Mouse (Mus musculus) stomach, embryonic 16.5 days (tissue): Measurements from ENCODE around the gene Cdc42bpa. TPM values are rescaled to one million over a fixed set of nuclear protein-coding genes. Genes with fewer than 3 reads are reported as not detected.

Source experiments
- ATAC-seq: fragments of 200-750 bp; cut with Nextera tagmentation; 2 replicates; pipeline ENCODE4 v1.8.0; 2017; ENCODE audit warnings: moderate number of reproducible peaks, moderate TSS enrichment; ENCODE audit not compliant: insufficient read depth, low FRiP score
- H3K27ac ChIP-seq: fragments of 300-500 bp; sonication (generic); 2 replicates; pipeline ENCODE4 v1.5.1; 2014; ENCODE audit warnings: low read length
- H3K27me3 ChIP-seq: fragments of 300-500 bp; sonication (generic); 2 replicates; pipeline ENCODE4 v1.6.1; 2014; ENCODE audit warnings: low read length, control low read depth, mixed read lengths; ENCODE audit not compliant: control insufficient read depth, insufficient read depth
- H3K36me3 ChIP-seq: fragments of 300-500 bp; sonication (generic); 2 replicates; pipeline ENCODE4 v1.6.1; 2014; ENCODE audit warnings: low read length; ENCODE audit not compliant: control insufficient read depth, insufficient read depth
- H3K4me1 ChIP-seq: fragments of 300-500 bp; sonication (generic); 2 replicates; pipeline ENCODE4 v1.6.1; 2014; ENCODE audit warnings: low read length, control low read depth, mixed read lengths; ENCODE audit not compliant: control insufficient read depth, insufficient read depth
- H3K4me2 ChIP-seq: fragments of 300-500 bp; sonication (generic); 2 replicates; pipeline ENCODE4 v1.6.1; 2014; ENCODE audit warnings: low read depth, low read length, mixed read lengths
- H3K4me3 ChIP-seq: fragments of 300-500 bp; sonication (generic); replicated peaks from 2 replicates; pipeline ENCODE4 v1.5.1; 2014; ENCODE audit warnings: mild to moderate bottlenecking, low read length
- H3K9ac ChIP-seq: fragments of 300-500 bp; sonication (generic); 2 replicates; pipeline ENCODE4 v1.6.1; 2014; ENCODE audit warnings: low read length
- H3K9me3 ChIP-seq: fragments of 300-500 bp; sonication (generic); replicated peaks from 2 replicates; pipeline ENCODE4 v1.6.1; 2016; ENCODE audit warnings: low read length, control low read depth; ENCODE audit not compliant: control insufficient read depth
- WGBS: fragments of 180-500 bp; shearing (Covaris S2); extraction: QIAGEN DNeasy Blood & Tissue Kit; methylation state at CpG from one replicate; pipeline ENCODE4 v1.1.7; 2014; 5-methylcytosine and 5-hydroxymethylcytosine counted together
- polyA plus RNA-seq: library from polyadenylated mRNA; unstranded; fragments of >200 nt; fragmentation: Nextera tagmentation; extraction: Ambion mirVana; gene quantifications from 2 replicates; pipeline ENCODE4 v1.2.1, GENCODE M21; 2015

Cdc42bpa gene
- polyA plus RNA-seq, 1 experiment from 2014 or later = 16.3 TPM

GRCm38 (mm10) chr1:180172600-180172999 is 212.3 kb downstream of the Cdc42bpa start:
- WGBS = 83% methylated on average over 4 of the region's 4 CpGs
- Histone ChIP-seq H3K4me3 (no peak overlapping the region), H3K4me2 (no peak overlapping the region), H3K9me3 (no peaks in the 10 kb centered on the region), H3K4me1 (peaks cover 10% of the 10 kb centered on the region; the same call in 1 of the 2 replicates), H3K27me3 (no peaks in the 10 kb centered on the region), H3K27ac (no peak overlapping the region), H3K9ac (no peak overlapping the region), H3K36me3 (no peaks in the 10 kb centered on the region)
- no peak for ATAC-seq

GRCm38 (mm10) chr1:180173017-180173416 is 212.7 kb downstream of the Cdc42bpa start:
- Histone ChIP-seq H3K4me3 (no peak overlapping the region), H3K4me2 (no peak overlapping the region), H3K4me1 (peaks cover 10% of the 10 kb centered on the region; the same call in 1 of the 2 replicates), H3K36me3 (no peaks in the 10 kb centered on the region), H3K9ac (no peak overlapping the region), H3K27me3 (no peaks in the 10 kb centered on the region), H3K9me3 (no peaks in the 10 kb centered on the region), H3K27ac (no peak overlapping the region)
- no peak for ATAC-seq
- 76% methylated on average over 5 of the region's 5 CpGs for WGBS

GRCm38 (mm10) chr1:180174718-180175117 is 214.4 kb downstream of the Cdc42bpa start:
- H3K4me1 ChIP-seq = peaks cover 10% of the 10 kb centered on the region; the same call in 1 of the 2 replicates
- no peak overlapping the region for H3K9ac ChIP-seq
- ATAC-seq = no peak
- no peak overlapping the region for H3K4me3 ChIP-seq
- H3K27me3 ChIP-seq = no peaks in the 10 kb centered on the region
- no peaks in the 10 kb centered on the region for H3K9me3 ChIP-seq
- H3K36me3 ChIP-seq = no peaks in the 10 kb centered on the region
- no peak overlapping the region for H3K27ac ChIP-seq
- WGBS = 64% methylated on average over 6 of the region's 6 CpGs
- no peak overlapping the region for H3K4me2 ChIP-seq

GRCm38 (mm10) chr1:180175167-180175566 is 214.9 kb downstream of the Cdc42bpa start:
- no peak overlapping the region for H3K4me3 ChIP-seq
- H3K9ac ChIP-seq = no peak overlapping the region
- ATAC-seq = no peak
- H3K4me1 ChIP-seq = peaks cover 10% of the 10 kb centered on the region; the same call in 1 of the 2 replicates
- H3K36me3 ChIP-seq = no peaks in the 10 kb centered on the region
- no peak overlapping the region for H3K4me2 ChIP-seq
- no peak overlapping the region for H3K27ac ChIP-seq
- no peaks in the 10 kb centered on the region for H3K27me3 ChIP-seq
- WGBS = 31% methylated on average over 3 of the region's 3 CpGs
- H3K9me3 ChIP-seq = no peaks in the 10 kb centered on the region

- H3K4me1 ChIP-seq = peaks cover 10% of the 10 kb centered on the region; the same call in 1 of the 2 replicates
- 50% methylated on average over 8 of the region's 8 CpGs for WGBS
- H3K4me3 ChIP-seq = no peak overlapping the region
- no peaks in the 10 kb centered on the region for H3K27me3 ChIP-seq
- H3K36me3 ChIP-seq = no peaks in the 10 kb centered on the region
- peak; percentile 23; the same call in 1 of the 2 replicates for ATAC-seq
- H3K9ac ChIP-seq = no peak overlapping the region; the same call in 1 of the 2 replicates
- no peak overlapping the region for H3K4me2 ChIP-seq
- H3K27ac ChIP-seq = no peak overlapping the region
- H3K9me3 ChIP-seq = no peaks in the 10 kb centered on the region
Measured at GRCm38 (mm10) chr1:180175635-180176034, 215.4 kb downstream of the Cdc42bpa start.

GRCm38 (mm10) chr1:180176784-180177183 is 216.5 kb downstream of the Cdc42bpa start:
- no peaks in the 10 kb centered on the region for H3K27me3 ChIP-seq
- no peak overlapping the region for H3K4me2 ChIP-seq
- H3K27ac ChIP-seq = no peak overlapping the region
- WGBS = 18% methylated on average over 1 of the region's 1 CpGs
- peaks cover 10% of the 10 kb centered on the region; the same call in 1 of the 2 replicates for H3K4me1 ChIP-seq
- no peaks in the 10 kb centered on the region for H3K9me3 ChIP-seq
- no peak for ATAC-seq
- H3K4me3 ChIP-seq = no peak overlapping the region
- no peaks in the 10 kb centered on the region for H3K36me3 ChIP-seq
- H3K9ac ChIP-seq = peak overlapping the region; percentile 2; the same call in 1 of the 2 replicates

- 84% methylated on average over 9 of the region's 9 CpGs for WGBS
- Histone ChIP-seq H3K9ac (no peak overlapping the region), H3K4me1 (peaks cover 15% of the 10 kb centered on the region; the same call in 1 of the 2 replicates), H3K9me3 (no peaks in the 10 kb centered on the region), H3K4me3 (no peak overlapping the region), H3K27me3 (no peaks in the 10 kb centered on the region), H3K4me2 (no peak overlapping the region), H3K36me3 (no peaks in the 10 kb centered on the region), H3K27ac (no peak overlapping the region)
- no peak for ATAC-seq
Measured at GRCm38 (mm10) chr1:180178340-180178739, 218.1 kb downstream of the Cdc42bpa start.

- no peaks in the 10 kb centered on the region for H3K36me3 ChIP-seq
- H3K4me1 ChIP-seq = peaks cover 15% of the 10 kb centered on the region; the same call in 1 of the 2 replicates
- ATAC-seq = no peak
- no peak overlapping the region for H3K4me3 ChIP-seq
- no peaks in the 10 kb centered on the region for H3K27me3 ChIP-seq
- H3K9me3 ChIP-seq = no peaks in the 10 kb centered on the region
- WGBS = 94% methylated on average over 4 of the region's 4 CpGs
- H3K27ac ChIP-seq = no peak overlapping the region
- H3K4me2 ChIP-seq = no peak overlapping the region
- H3K9ac ChIP-seq = no peak overlapping the region
Measured at GRCm38 (mm10) chr1:180179100-180179499, 218.8 kb downstream of the Cdc42bpa start.

GRCm38 (mm10) chr1:180179840-180180239 is 219.6 kb downstream of the Cdc42bpa start:
- no peak for ATAC-seq
- H3K27me3 ChIP-seq = no peaks in the 10 kb centered on the region

More at GRCm38 (mm10) chr1:180179840-180180239, 219.6 kb downstream of the Cdc42bpa start:
- peaks cover 15% of the 10 kb centered on the region; the same call in 1 of the 2 replicates for H3K4me1 ChIP-seq
- H3K9ac ChIP-seq = no peak overlapping the region
- H3K4me2 ChIP-seq = no peak overlapping the region
- H3K36me3 ChIP-seq = no peaks in the 10 kb centered on the region
- 88% methylated on average over 2 of the region's 2 CpGs for WGBS
- H3K4me3 ChIP-seq = no peak overlapping the region
- H3K27ac ChIP-seq = no peak overlapping the region
- H3K9me3 ChIP-seq = no peaks in the 10 kb centered on the region
